Mouse (Mus musculus) stomach, postnatal 0 days (tissue): ENCODE results near the gene Heatr5b.

Experiments
- CTCF ChIP-seq: IDR thresholded peaks from 2 replicates; pipeline ENCODE4 v1.5.1; 2016; ENCODE audit warnings: antibody characterized with exemption, low read depth, mild to moderate bottlenecking, moderate library complexity
- EP300 ChIP-seq: optimal IDR thresholded peaks from 2 replicates; pipeline ENCODE3; 2016; ENCODE audit warnings: antibody characterized with exemption

DNA sequence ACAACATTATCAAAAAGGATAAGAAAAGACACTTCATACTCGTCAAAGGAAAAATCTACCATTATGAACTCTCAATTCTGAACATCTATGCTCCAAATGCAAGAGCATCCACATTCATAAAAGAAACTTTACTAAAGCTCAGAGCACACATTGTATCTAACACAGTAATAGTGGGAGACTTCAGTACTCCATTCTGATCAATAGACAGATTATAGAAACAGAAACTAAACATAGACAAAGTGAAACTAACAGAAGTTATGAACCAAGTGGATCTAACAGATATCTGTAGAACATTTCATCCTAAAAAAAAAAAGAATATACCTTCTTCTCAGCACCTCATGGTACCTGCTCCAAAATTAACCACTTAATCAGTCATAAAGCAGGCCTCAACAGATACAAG is 56.4 kb downstream of the Heatr5b start:
- TF ChIP-seq CTCF: no peak
- no peak for TF ChIP-seq EP300
